Mouse (Mus musculus): ENCODE data around the gene Acsl5. TPM values are rescaled to one million over a fixed set of nuclear protein-coding genes. Genes with fewer than 3 reads are reported as not detected.
A peak's percentile ranks its signal among the peaks of the same experiment; 100 is the strongest.

Acsl5 gene
- 10 to 100 TPM; 56.8 to 67.2 TPM for total RNA-seq (2021)
- long read RNA-seq, experiment 1, full-length matches to known transcripts = 76 of 103 reads
- long read RNA-seq, experiment 1, partial matches to known transcripts = 18 of 103 reads
- long read RNA-seq, experiment 1, other reads (novel, unspliced or antisense) = 9 of 103 reads
- long read RNA-seq, experiment 2, full-length matches to known transcripts = 72 of 101 reads
- long read RNA-seq, experiment 2, partial matches to known transcripts = 24 of 101 reads
- long read RNA-seq, experiment 2, other reads (novel, unspliced or antisense) = 5 of 101 reads

GRCm38 (mm10) chr19:55251383-55252124, at the start of gene Acsl5:
TSS of gene Acsl5 (plus strand) at chr19:55251938.
- DNase-seq (ENCODE audit: low spot score in 2 of 2) = no peak

DNA sequence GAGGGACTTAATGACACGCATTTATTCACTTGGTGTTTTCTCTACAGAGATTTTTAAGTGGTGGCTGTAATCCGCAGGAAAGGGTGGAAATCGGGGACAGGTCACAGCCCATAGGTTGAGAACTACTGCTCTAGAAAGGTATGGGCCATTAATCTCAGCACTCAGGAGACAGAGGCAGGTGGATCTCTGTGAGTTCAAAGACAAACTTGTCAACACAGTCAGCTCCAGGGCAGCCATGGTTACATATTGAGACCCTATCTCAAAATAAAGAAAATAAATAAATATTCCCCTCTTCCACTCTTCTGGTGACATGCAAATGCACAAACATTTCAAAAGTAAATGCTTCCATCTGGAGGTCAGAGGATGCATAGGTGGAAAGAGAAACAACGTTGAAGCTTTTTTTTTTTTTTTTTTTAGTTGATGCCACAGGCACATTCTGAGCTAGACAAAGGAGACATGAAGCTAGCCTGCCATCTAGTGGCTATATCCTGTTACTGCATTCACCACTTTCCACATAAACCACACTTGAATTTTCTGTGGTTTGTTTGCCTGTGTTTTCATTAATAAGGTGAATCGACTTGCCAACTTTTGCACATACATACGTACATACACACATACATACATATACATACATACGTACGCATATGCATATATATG, 45.1 kb upstream of the Acsl5 start:
- peak; percentile 55 to 63 for DNase-seq (ENCODE audit: low spot score in 2 of 2)

- no peak for DNase-seq (ENCODE audit: low spot score in 2 of 2)
These were observed 44.5 kb upstream of the Acsl5 start for GRCm38 (mm10) chr19:55207205-55207604.

DNA sequence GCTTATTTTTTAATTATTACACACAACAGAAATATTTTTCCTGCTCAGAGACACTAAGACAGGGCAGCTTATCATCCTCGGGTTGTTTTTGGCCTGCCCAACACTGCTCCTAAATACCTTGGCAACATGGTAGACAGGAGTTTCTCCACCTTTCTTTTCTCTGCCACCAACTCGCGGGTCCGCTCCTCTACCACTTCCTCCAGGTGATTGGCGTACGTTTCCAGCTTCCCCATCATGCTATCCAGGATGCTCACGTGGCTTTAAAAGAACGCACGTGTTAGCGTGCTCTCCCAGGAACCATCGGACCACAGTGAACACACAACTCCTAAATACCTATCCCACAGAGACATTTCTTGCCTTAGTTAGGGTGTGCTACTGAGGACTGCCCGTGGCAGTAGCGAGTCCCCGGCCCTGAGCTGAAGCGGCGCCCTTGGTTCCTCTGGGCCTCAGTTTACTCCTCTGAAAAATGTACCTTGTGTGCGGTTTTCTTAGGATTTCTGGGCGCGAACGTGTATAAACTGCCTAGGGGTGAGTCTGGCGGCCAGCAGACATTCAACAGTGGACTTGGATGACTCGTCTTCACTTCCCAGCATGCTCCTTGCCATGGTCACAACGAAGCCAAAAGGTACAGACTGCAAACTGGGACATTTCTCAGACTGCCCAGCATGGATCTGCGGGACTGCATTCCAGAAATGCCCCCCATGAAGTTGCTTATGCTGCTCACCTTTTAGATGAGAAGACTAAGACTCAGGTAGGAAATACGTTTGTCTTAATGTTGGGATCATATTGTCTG, 43.8 kb upstream of the Acsl5 start:
- no peak for DNase-seq (ENCODE audit: low spot score in 2 of 2)

GRCm38 (mm10) chr19:55208654-55209053, 43.1 kb upstream of the Acsl5 start:
- DNase-seq (ENCODE audit: low spot score in 2 of 2) = no peak

DNA sequence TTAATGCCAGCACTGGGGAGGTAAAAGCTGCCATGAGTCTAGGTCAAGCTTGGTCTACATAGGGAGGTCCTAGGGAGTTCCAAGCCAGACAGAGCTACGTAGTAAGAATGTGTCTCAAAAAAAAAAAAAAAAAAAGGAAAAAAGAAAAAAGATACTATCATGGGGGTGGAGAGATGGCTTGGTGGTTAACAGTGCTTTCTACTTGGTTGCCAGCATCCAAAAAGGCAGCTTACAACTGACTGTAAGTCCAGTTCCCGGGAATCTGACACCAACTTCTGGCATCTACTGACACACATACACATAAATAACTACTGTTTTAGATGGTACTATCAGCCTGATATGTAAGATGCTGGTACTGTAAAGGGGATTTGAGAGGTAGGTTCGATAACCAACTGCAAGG, 42.7 kb upstream of the Acsl5 start:
- no peak for DNase-seq (ENCODE audit: low spot score in 2 of 2)

DNA sequence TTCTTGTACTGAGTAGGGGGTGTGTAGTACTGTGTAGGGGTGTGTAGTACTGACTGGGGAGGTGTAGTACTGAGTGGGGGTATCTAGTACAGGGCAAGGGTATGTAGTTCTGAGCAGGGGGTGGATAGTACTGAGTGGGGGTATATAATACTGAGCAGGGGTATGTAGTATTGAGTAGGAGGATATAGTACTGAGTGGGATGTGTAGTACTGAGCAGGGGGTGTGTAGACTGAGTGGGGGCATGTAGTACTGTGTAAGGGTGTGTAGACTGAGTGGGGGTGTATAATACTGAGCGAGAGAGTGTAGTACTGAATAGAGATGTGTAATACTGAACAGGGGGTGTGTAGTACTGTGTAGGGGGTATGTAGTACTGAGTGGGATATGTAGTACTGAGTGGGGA, 40.0 kb upstream of the Acsl5 start:
- DNase-seq (ENCODE audit: low spot score in 2 of 2) = no peak

GRCm38 (mm10) chr19:55213617-55214340, 38.0 kb upstream of the Acsl5 start:
- no peak for DNase-seq (ENCODE audit: low spot score in 2 of 2)

DNA sequence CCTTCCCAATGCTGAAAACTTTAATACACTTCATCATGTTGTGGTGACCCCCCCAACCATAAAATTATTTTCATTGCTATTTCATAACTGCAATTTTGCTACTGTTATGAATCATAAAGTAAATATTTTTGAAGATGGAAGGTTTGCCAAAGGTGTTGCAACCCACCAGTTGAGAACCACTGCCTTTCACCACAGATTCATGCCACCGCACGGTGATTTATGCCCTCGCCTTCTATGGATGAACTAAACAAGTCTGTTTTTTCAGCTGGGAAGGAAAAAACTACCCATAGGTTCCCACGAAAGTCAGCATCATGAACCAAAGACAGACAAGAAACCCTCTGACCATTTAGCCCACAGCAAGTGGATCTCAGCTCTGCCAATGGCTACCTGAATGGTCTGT, 34.9 kb upstream of the Acsl5 start:
- DNase-seq (ENCODE audit: low spot score in 2 of 2) = no peak

DNA sequence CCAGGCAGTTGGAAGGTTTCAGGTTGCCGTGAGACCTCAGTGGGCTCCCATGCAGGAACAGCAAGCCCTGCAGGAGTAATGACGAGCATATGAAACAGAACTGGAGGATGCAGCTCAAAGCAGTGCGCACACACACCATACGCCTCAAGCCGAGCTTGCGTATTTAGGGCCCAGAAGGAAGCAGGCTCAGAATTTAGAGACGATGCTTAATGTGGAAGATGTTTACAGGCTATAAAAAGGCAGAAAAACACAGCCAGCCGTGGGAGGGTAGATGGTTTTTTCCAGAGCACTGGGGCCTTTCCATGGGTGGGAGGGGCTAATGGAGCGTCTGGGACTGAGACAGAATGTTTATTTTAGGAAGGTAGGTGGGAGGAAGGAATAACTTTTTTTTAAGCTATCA, 34.4 kb upstream of the Acsl5 start:
- DNase-seq (ENCODE audit: low spot score in 2 of 2) = peak; percentile 56 to 77

- DNase-seq (ENCODE audit: low spot score in 2 of 2) = peak; percentile 82 to 90
These were observed 33.5 kb upstream of the Acsl5 start for GRCm38 (mm10) chr19:55218192-55218739.

GRCm38 (mm10) chr19:55218741-55219221, 33.0 kb upstream of the Acsl5 start:
- no peak for DNase-seq (ENCODE audit: low spot score in 2 of 2)

DNA sequence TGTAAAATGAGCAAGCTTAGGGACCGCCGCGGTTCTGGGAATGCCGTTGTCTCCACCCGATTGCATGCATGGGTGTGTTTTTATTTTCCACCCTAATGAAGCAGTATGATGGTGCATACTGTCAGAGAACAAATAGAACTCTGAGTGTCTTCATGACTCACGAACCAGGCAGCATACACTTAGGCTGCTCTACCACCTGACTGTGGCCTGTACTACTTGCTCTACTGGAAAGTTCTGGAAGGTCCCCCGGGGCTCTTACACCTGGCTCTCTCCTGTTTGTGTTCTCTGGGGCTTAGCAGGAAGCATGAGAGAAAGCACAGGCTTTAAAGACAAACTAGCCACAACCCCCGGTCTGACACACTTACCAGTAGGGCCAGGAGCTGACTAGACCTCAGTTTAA, 32.4 kb upstream of the Acsl5 start:
- no peak for DNase-seq (ENCODE audit: low spot score in 2 of 2)

GRCm38 (mm10) chr19:55221208-55221607, 30.5 kb upstream of the Acsl5 start:
- peak in 1 of 2 experiments; percentile 41 for DNase-seq (ENCODE audit: low spot score in 2 of 2)

DNA sequence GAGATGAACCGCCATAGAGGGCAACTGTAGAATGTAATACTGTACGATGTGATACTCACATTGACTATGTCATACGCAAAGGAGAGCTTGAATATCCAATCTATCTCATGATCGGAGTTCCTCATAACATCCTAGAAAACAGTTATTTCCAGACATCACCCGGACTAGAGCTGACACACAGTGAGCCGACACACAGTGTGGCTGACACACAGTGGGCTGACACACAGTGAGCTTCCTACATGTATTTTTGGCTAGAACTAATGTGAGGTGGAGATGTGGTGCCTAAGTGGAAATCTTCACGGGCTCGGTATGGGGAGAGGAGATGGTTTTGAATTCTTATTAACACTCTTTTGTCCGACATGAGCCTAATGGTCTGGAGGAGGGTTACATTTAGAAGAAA, 29.5 kb upstream of the Acsl5 start:
- DNase-seq (ENCODE audit: low spot score in 2 of 2) = no peak

GRCm38 (mm10) chr19:55226621-55227020, 25.1 kb upstream of the Acsl5 start:
- no peak for DNase-seq (ENCODE audit: low spot score in 2 of 2)

- no peak for DNase-seq (ENCODE audit: low spot score in 2 of 2)
These were observed 24.6 kb upstream of the Acsl5 start for GRCm38 (mm10) chr19:55227135-55227534.

GRCm38 (mm10) chr19:55231081-55231480, 20.7 kb upstream of the Acsl5 start:
- DNase-seq (ENCODE audit: low spot score in 2 of 2) = peak; percentile 39 to 51

DNA sequence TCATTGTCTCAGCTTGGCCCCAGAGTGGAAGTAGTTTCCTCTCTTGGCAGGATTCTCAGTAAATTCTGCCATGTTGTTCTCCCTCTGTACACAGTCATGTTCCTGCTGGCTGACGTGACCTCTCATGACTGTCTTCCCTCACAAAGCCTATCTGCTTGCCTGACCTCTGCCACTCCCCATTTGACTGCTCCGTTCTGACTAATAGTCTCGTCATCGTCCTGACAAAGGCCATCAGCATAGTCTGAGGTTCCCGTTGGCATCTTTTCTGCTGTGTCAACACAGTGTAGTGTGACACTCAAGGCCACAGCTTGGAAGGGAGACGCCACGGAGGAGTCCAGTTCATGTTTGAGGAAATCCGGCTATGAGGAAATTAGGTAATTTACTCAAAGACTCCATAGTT, 19.6 kb upstream of the Acsl5 start:
- DNase-seq (ENCODE audit: low spot score in 2 of 2) = no peak

GRCm38 (mm10) chr19:55236026-55236425, 15.7 kb upstream of the Acsl5 start:
- no peak for DNase-seq (ENCODE audit: low spot score in 2 of 2)
